Mouse (Mus musculus) 3134 (cell line): ENCODE measurements around the gene Zfyve9.
"Not testable (repeated sequence)": the region's sequence is repeated elsewhere in the genome, so short reads cannot be mapped to it uniquely, and the experiment has no call there.

Source experiments
- DNase-seq: peaks from one replicate; pipeline ENCODE4 v3.0.0-alpha.2; 2011; ENCODE audit warnings: low spot score; ENCODE audit not compliant: insufficient read length; ENCODE audit errors: extremely low read depth

Gene Zfyve9

GRCm38 (mm10) chr4:108730450-108730849, 50.1 kb downstream of the Zfyve9 start:
- DNase-seq, result no peak

GRCm38 (mm10) chr4:108724102-108724501, 56.5 kb downstream of the Zfyve9 start:
- DNase-seq, result no peak

GRCm38 (mm10) chr4:108721245-108721784, 59.3 kb downstream of the Zfyve9 start:
- no peak for DNase-seq

- DNase-seq, result no peak
Measured at GRCm38 (mm10) chr4:108719349-108719748, 61.2 kb downstream of the Zfyve9 start, which contains the start of gene 3110021N24Rik. Gene 3110021N24Rik, plus strand, starts transcription at chr4:108719649.

- DNase-seq, result no peak
Measured at GRCm38 (mm10) chr4:108708209-108708608, 72.4 kb downstream of the Zfyve9 start.

- no peak for DNase-seq
Measured at GRCm38 (mm10) chr4:108696934-108697333, 83.7 kb downstream of the Zfyve9 start.

GRCm38 (mm10) chr4:108691469-108691868, 89.1 kb downstream of the Zfyve9 start:
- no peak for DNase-seq

- no peak for DNase-seq
Measured at GRCm38 (mm10) chr4:108690479-108690878, 90.1 kb downstream of the Zfyve9 start.

- DNase-seq, result not testable (repeated sequence)
Measured at GRCm38 (mm10) chr4:108687098-108687497, 93.5 kb downstream of the Zfyve9 start.

- no peak for DNase-seq
Measured at GRCm38 (mm10) chr4:108686156-108686555, 94.4 kb downstream of the Zfyve9 start.

GRCm38 (mm10) chr4:108664407-108664806, 116.2 kb downstream of the Zfyve9 start:
- no peak for DNase-seq

GRCm38 (mm10) chr4:108638752-108639151, 141.8 kb downstream of the Zfyve9 start:
- DNase-seq, result no peak

- DNase-seq, result no peak
Measured at GRCm38 (mm10) chr4:108637721-108638120, 142.9 kb downstream of the Zfyve9 start.

- DNase-seq, result no peak
Measured at GRCm38 (mm10) chr4:108635101-108635500, 145.5 kb downstream of the Zfyve9 start.

- no peak for DNase-seq
Measured at GRCm38 (mm10) chr4:108634696-108635095, 145.9 kb downstream of the Zfyve9 start.

GRCm38 (mm10) chr4:108633703-108634102, 146.9 kb downstream of the Zfyve9 start:
- DNase-seq, result no peak

- no peak for DNase-seq
Measured at GRCm38 (mm10) chr4:108631616-108632015, 149.0 kb downstream of the Zfyve9 start.

GRCm38 (mm10) chr4:108630096-108630495, 150.5 kb downstream of the Zfyve9 start:
- DNase-seq, result no peak

- no peak for DNase-seq
Measured at GRCm38 (mm10) chr4:108629363-108629880, 151.2 kb downstream of the Zfyve9 start.

GRCm38 (mm10) chr4:108627066-108627465, 153.5 kb downstream of the Zfyve9 start:
- no peak for DNase-seq

- DNase-seq, result no peak
Measured at GRCm38 (mm10) chr4:108621504-108621903, 159.1 kb downstream of the Zfyve9 start.

GRCm38 (mm10) chr4:108620536-108620935, 160.1 kb downstream of the Zfyve9 start:
- DNase-seq, result no peak
